Mouse (Mus musculus) liver, embryonic 14.5 days (tissue): ENCODE measurements around the gene 4933424G06Rik.

Source experiments
- CTCF ChIP-seq: IDR thresholded peaks from 2 replicates; pipeline ENCODE4 v1.5.1; 2016; ENCODE audit warnings: antibody characterized with exemption, low read depth, control low read depth
- EP300 ChIP-seq: IDR thresholded peaks from 2 replicates; pipeline ENCODE4 v1.6.1; 2016; ENCODE audit warnings: antibody characterized with exemption, low read depth

- no peak for TF ChIP-seq EP300
- TF ChIP-seq CTCF, result no peak
These were observed 96.4 kb downstream of the 4933424G06Rik start for GRCm38 (mm10) chr1:36806181-36806905.
